In the genomic region with DNA sequence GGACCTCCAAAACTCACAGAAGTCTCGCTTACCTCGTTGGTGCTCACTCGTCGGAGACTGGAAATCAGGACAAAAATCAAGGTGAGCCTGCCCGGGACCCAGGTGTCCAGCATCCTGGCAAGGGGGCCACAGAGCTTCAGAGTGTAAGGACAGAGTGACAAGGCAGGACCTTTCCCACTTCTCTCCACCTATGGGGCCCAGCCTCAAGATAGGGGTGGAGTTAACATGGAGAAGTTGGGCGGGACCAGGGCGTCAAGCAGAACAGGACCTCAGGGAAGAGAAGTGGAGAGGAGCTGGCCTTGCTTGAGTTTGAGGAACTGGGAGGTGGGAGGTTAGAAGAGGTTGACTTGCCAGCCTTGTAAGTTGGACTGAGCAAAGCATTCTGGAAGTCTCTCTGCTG, we compare ENCODE assay signal across 13 mouse cellular contexts. TPM values are rescaled to one million over a fixed set of nuclear protein-coding genes. Genes with fewer than 3 reads are reported as not detected.
"Had no signal": no experiment of that assay in that cellular context is flagged by ENCODE, and none has a peak within 500 bp of the region (broad histone marks: within the 10 kb centered on the region; RNA-seq: fewer than 3 reads in every experiment).

No protein-coding gene starts in this region.

- ATAC-seq: inflammation-experienced regulatory T-cells, adult 6 months; lung, postnatal 0 days had no signal

- DNase-seq: kidney, adult 2 months; kidney, postnatal 14 days; lung, adult 2 months; midbrain, embryonic 14.5 days; right cerebral cortex, adult 18-20 months; right cerebral cortex, postnatal 25 days; spleen, adult 18-20 months; thymus, postnatal 4 days had no signal

RNA-seq across cellular contexts. Expression of gene Tmem92, which starts 21.7 kb away (rescaled TPM):
- total RNA-seq: layer of hippocampus, postnatal 14 days; left cerebral cortex, adult 18-20 months; left cerebral cortex, postnatal 14 days had no signal

RNA-seq across cellular contexts. Expression of gene Gm11541, which starts 56.5 kb away (rescaled TPM):
- total RNA-seq: layer of hippocampus, postnatal 14 days; left cerebral cortex, adult 18-20 months; left cerebral cortex, postnatal 14 days had no signal
